ENCODE assay signal across 8 mouse cellular contexts in genomic region chr3:127790234-127791055, GRCm38 (mm10). TPM values are rescaled to one million over a fixed set of nuclear protein-coding genes. Genes with fewer than 3 reads are reported as not detected.
DNase-seq lines count a peak whose midpoint lies in the region; ATAC-seq and TF ChIP-seq lines count a peak whose summit lies in the region.

No protein-coding gene starts in this region.

- no peaks in the 10 kb centered on the region for H3K9me3 ChIP-seq in embryonic facial prominence, embryonic 12.5 days
- H3K9me3 ChIP-seq in heart, embryonic 16.5 days (replicated peaks; ENCODE audit: control insufficient read depth, low read length) = no peaks in the 10 kb centered on the region

- TF ChIP-seq POLR2A in spleen, adult 2 months (IDR thresholded peaks at IDR 0.05; ENCODE audit: low read depth, low read length) = no peak; the same call in 1 of the 2 replicates

- peak overlapping the region; percentile 99 for H3K4me2 ChIP-seq in embryonic facial prominence, embryonic 12.5 days (replicated peaks)
- H3K4me2 ChIP-seq in heart, embryonic 16.5 days (ENCODE audit: low read depth, low read length) = peak overlapping the region; percentile 100

- TF ChIP-seq CTCF in spleen, adult 2 months (IDR thresholded peaks at IDR 0.05; ENCODE audit: extremely low read depth, insufficient read depth, insufficient read length, insufficient replicate concordance) = no peak

- DNase-seq in adrenal gland, adult (ENCODE audit: inconsistent age in 2 of 2, low spot score in 1 of 2) = peak; percentile 51 to 78
- no peak for DNase-seq in adrenal gland, postnatal 4 days (ENCODE audit: low spot score in 2 of 2)
- DNase-seq in ZHBTc4 (ENCODE audit: low read depth, low spot score) = peak; percentile 32
- DNase-seq in kidney, postnatal 14 days = peak; percentile 66
- DNase-seq in spleen, adult 2 months (ENCODE audit: low read depth in 1 of 2, low spot score in 2 of 2) = peak in 1 of 2 experiments; percentile 27

- peak overlapping the region; percentile 62 for H3K9ac ChIP-seq in embryonic facial prominence, embryonic 12.5 days
- peak overlapping the region; percentile 75 for H3K9ac ChIP-seq in heart, embryonic 16.5 days (ENCODE audit: low read length)

- peak overlapping the region; percentile 57 for H3K4me3 ChIP-seq in embryonic facial prominence, embryonic 12.5 days
- H3K4me3 ChIP-seq in heart, embryonic 16.5 days (ENCODE audit: low read length) = peak overlapping the region; percentile 73
- H3K4me3 ChIP-seq in macrophage (ENCODE audit: inconsistent target) = peak overlapping the region; percentile 98
- H3K4me3 ChIP-seq in spleen, adult 2 months (ENCODE audit: extremely low read depth, insufficient read depth, insufficient read length) = peak overlapping the region; percentile 66

- under 1% methylated on average over 36 of the region's 36 CpGs for WGBS in embryonic facial prominence, embryonic 12.5 days
- WGBS in heart, embryonic 16.5 days = under 1% methylated on average over 36 of the region's 36 CpGs
- WGBS in macrophage (ENCODE audit: missing documents) = 0% methylated on average over 34 of the region's 36 CpGs
- under 1% methylated on average over 36 of the region's 36 CpGs for WGBS in spleen, adult 2 months

- peaks cover 88% of the 10 kb centered on the region for H3K79me2 ChIP-seq in macrophage (ENCODE audit: inconsistent target)

- H3K27me3 ChIP-seq in embryonic facial prominence, embryonic 12.5 days = peaks cover 31% of the 10 kb centered on the region
- peaks cover 6% of the 10 kb centered on the region; the same call in 1 of the 2 replicates for H3K27me3 ChIP-seq in heart, embryonic 16.5 days (ENCODE audit: control insufficient read depth, insufficient read depth, low read length)
- no peaks in the 10 kb centered on the region for H3K27me3 ChIP-seq in spleen, adult 2 months (ENCODE audit: control insufficient read depth, insufficient read depth, low read length)

- H3K4me1 ChIP-seq in embryonic facial prominence, embryonic 12.5 days = peaks cover 11% of the 10 kb centered on the region
- peaks cover 3% of the 10 kb centered on the region for H3K4me1 ChIP-seq in heart, embryonic 16.5 days (ENCODE audit: control insufficient read depth, insufficient read depth, low read length)
- no peaks in the 10 kb centered on the region; the same call in 1 of the 2 replicates for H3K4me1 ChIP-seq in spleen, adult 2 months (ENCODE audit: control insufficient read depth, insufficient read depth, insufficient read length)

- ATAC-seq in embryonic facial prominence, embryonic 12.5 days (ENCODE audit: insufficient number of reproducible peaks, insufficient read depth, low FRiP score, low TSS enrichment) = peak; percentile 53
- peak; percentile 72 for ATAC-seq in heart, embryonic 16.5 days (replicated peaks; ENCODE audit: extremely low read depth, insufficient read depth, low FRiP score)

- H3K36me3 ChIP-seq in embryonic facial prominence, embryonic 12.5 days = no peaks in the 10 kb centered on the region
- no peaks in the 10 kb centered on the region for H3K36me3 ChIP-seq in heart, embryonic 16.5 days (ENCODE audit: control insufficient read depth, insufficient read depth)
- H3K36me3 ChIP-seq in macrophage (ENCODE audit: inconsistent target) = peaks cover 13% of the 10 kb centered on the region; the same call in 1 of the 2 replicates
- H3K36me3 ChIP-seq in spleen, adult 2 months (ENCODE audit: control insufficient read depth, insufficient read depth, low read length) = no peaks in the 10 kb centered on the region

- 0 out of 2 replicates have a peak overlapping the region, but pooled peaks have one; percentile 11 for H3K27ac ChIP-seq in embryonic facial prominence, embryonic 12.5 days
- peak overlapping the region; percentile 52; the same call in 1 of the 2 replicates for H3K27ac ChIP-seq in heart, embryonic 16.5 days (ENCODE audit: low read length)
- H3K27ac ChIP-seq in macrophage = peak overlapping the region; percentile 99
- H3K27ac ChIP-seq in spleen, adult 2 months (ENCODE audit: insufficient read depth, low read length) = peak overlapping the region; percentile 86

RNA-seq across cellular contexts. Expression of gene Tifa, which starts 0.8 kb away (rescaled TPM):
- total RNA-seq in adrenal gland, postnatal 4 days (2021) = 1 to 10 TPM; 4.8 to 6.6 TPM
- 3.6 and 3.9 TPM in 2 replicates for polyA plus RNA-seq in embryonic facial prominence, embryonic 12.5 days (2016; fragmentation: Nextera tagmentation; extraction: Ambion mirVana)
- polyA plus RNA-seq in heart, embryonic 16.5 days (2015; fragmentation: Nextera tagmentation; extraction: Ambion mirVana) = 3.1 and 4.0 TPM in 2 replicates
- 100 to 1,000 TPM in 5 of 26 experiments, 10 to 100 TPM in 21; 19.7 to 145 (median 77.4) TPM for total RNA-seq in macrophage (2018; cell fraction: chromatin; rRNA removed)
- 100 to 1,000 TPM in 23 of 26 experiments, 10 to 100 TPM in 3; 72.1 to 179 (median 127) TPM for total RNA-seq in macrophage (2018; cell fraction: cytosol; rRNA removed)
- total RNA-seq in macrophage (2018; cell fraction: nucleus; rRNA removed) = 100 to 1,000 TPM in 22 of 26 experiments, 10 to 100 TPM in 4; 59.3 to 215 (median 137) TPM
- 54.9 to 117 TPM (median 84.8 TPM) in 3 replicates for polyA plus RNA-seq in macrophage (2018)
- polyA plus RNA-seq in spleen, adult 2 months (2012; rRNA removed) = 9.3 and 14.3 TPM in 2 replicates

RNA-seq across cellular contexts. Expression of gene Alpk1, which starts 10.1 kb away (rescaled TPM):
- 10 to 100 TPM in 1 of 2 experiments, 1 to 10 TPM in 1; 8.4 to 10.0 TPM for total RNA-seq in adrenal gland, postnatal 4 days (2021)
- polyA plus RNA-seq in embryonic facial prominence, embryonic 12.5 days (2016; fragmentation: Nextera tagmentation; extraction: Ambion mirVana) = 1.6 and 2.7 TPM in 2 replicates
- polyA plus RNA-seq in heart, embryonic 16.5 days (2015; fragmentation: Nextera tagmentation; extraction: Ambion mirVana) = 0.92 and 1.2 TPM in 2 replicates
- total RNA-seq in macrophage (2018; cell fraction: chromatin; rRNA removed) = 100 to 1,000 TPM in 25 of 26 experiments, 10 to 100 TPM in 1; 96.7 to 290 (median 134) TPM
- 10 to 100 TPM in 24 of 26 experiments, 1 to 10 TPM in 2; 9.5 to 19.4 (median 12.8) TPM for total RNA-seq in macrophage (2018; cell fraction: cytosol; rRNA removed)
- total RNA-seq in macrophage (2018; cell fraction: nucleus; rRNA removed) = 100 to 1,000 TPM in 7 of 26 experiments, 10 to 100 TPM in 19; 54.1 to 169 (median 76.7) TPM
- 7.5 to 13.0 TPM (median 12.4 TPM) in 3 replicates for polyA plus RNA-seq in macrophage (2018)
- polyA plus RNA-seq in spleen, adult 2 months (2012; rRNA removed) = 1.5 and 1.6 TPM in 2 replicates

RNA-seq across cellular contexts. Expression of gene Ap1ar, which starts 46.9 kb away (rescaled TPM):
- total RNA-seq in adrenal gland, postnatal 4 days (2021) = 10 to 100 TPM; 31.3 to 40.7 TPM
- 72.2 and 73.9 TPM in 2 replicates for polyA plus RNA-seq in embryonic facial prominence, embryonic 12.5 days (2016; fragmentation: Nextera tagmentation; extraction: Ambion mirVana)
- polyA plus RNA-seq in heart, embryonic 16.5 days (2015; fragmentation: Nextera tagmentation; extraction: Ambion mirVana) = 23.8 and 31.6 TPM in 2 replicates
- 10 to 100 TPM; 16.8 to 93.6 (median 62.1) TPM for total RNA-seq in macrophage (2018; cell fraction: chromatin; rRNA removed)
- total RNA-seq in macrophage (2018; cell fraction: cytosol; rRNA removed) = 10 to 100 TPM; 11.8 to 25.0 (median 18.4) TPM
- 10 to 100 TPM; 12.7 to 80.8 (median 36.4) TPM for total RNA-seq in macrophage (2018; cell fraction: nucleus; rRNA removed)
- polyA plus RNA-seq in macrophage (2018) = 19.1 to 28.7 TPM (median 24.0 TPM) in 3 replicates
- 14.8 and 15.6 TPM in 2 replicates for polyA plus RNA-seq in spleen, adult 2 months (2012; rRNA removed)

Comparison
In these comparisons a context has a peak if more than half of its experiments do, and no peak if none do; other contexts are left out.
1. DNase-seq: peak in adrenal gland, adult (2 of 2), ZHBTc4 (single experiment) and kidney, postnatal 14 days (single experiment); none in adrenal gland, postnatal 4 days (0 of 2).
2. H3K27ac ChIP-seq: peak in every context shown above with its lines; median percentile 99 in macrophage; 86 in spleen, adult 2 months; 52 in heart, embryonic 16.5 days; 11 in embryonic facial prominence, embryonic 12.5 days.
3. Peak in every context shown above with its lines, with median percentiles within 50 percentile points of each other: H3K4me3 ChIP-seq.